Mouse (Mus musculus): ENCODE measurements around the gene Nfkbie. TPM values are rescaled to one million over a fixed set of nuclear protein-coding genes. Genes with fewer than 3 reads are reported as not detected.

Nfkbie gene
- polyA plus RNA-seq, 1 experiment from 2014 or later: 2.0 TPM

DNA sequence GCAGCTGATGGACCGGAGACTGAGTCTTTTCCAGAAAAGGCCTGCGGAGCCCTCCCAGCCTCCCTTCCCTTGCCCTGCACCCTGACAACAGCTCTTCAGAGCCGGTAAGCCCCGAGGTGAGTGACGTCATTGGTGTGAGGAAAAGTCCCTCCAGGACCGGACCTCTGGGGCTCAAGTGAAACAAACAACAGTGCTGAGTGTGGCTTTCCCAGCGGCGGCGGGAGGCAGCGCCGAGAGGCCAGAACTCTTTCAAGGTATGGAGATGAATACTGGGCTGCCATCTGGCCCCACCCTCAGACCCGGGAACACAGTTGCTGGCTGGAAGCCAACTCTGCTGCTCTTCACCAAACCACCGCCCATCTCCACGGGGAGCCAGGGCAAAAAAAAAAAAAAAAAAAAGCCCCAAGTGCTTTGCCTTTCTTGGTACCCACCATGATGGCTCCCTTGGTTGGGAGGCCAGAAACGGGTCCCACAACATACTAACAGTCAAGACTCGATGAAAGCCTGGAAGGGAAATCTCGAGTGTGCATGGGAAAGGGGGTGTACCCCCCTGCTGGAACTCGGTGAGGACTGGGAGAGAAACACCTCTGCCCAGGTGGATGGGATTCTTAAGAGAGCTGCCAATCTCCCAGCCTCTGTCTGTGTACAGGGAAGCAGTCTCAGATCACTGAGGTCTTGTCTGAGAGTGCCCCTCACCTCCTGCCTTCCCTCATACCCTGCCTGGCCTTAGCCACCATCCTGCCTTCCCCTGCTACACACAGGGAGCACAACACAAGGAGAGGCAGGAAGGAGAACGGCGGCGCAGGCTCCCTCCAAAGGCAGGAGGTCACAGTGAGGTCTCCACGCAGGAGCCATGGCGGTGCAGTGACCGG, 11.3 kb upstream of the Nfkbie start:
- H3K27me3 ChIP-seq (replicated peaks): peaks cover 100% of the 10 kb centered on the region
- no peak overlapping the region; the same call in 1 of the 2 replicates for H3K4me2 ChIP-seq
- H3K4me1 ChIP-seq: peaks cover 19% of the 10 kb centered on the region
- no peaks in the 10 kb centered on the region for H3K9me3 ChIP-seq (replicated peaks)
- ATAC-seq: no peak
- H3K27ac ChIP-seq: no peak overlapping the region
- no peak overlapping the region for H3K4me3 ChIP-seq
- WGBS (ENCODE audit: insufficient replicate concordance): 5% methylated on average over 24 of the region's 24 CpGs
- no peaks in the 10 kb centered on the region for H3K36me3 ChIP-seq
- H3K9ac ChIP-seq: no peak overlapping the region

GRCm38 (mm10) chr17:45544873-45545277, 10.6 kb upstream of the Nfkbie start:
- Histone ChIP-seq H3K27ac (no peak overlapping the region), H3K9ac (no peak overlapping the region), H3K27me3 (replicated peaks) (peaks cover 100% of the 10 kb centered on the region), H3K9me3 (replicated peaks) (no peaks in the 10 kb centered on the region), H3K4me2 (peak overlapping the region; percentile 46), H3K4me3 (peak overlapping the region; percentile 28), H3K36me3 (no peaks in the 10 kb centered on the region), H3K4me1 (peaks cover 25% of the 10 kb centered on the region)
- ATAC-seq: no peak
- WGBS (ENCODE audit: insufficient replicate concordance): 6% methylated on average over 46 of the region's 46 CpGs

- Histone ChIP-seq H3K4me3 (peak overlapping the region; percentile 28), H3K9me3 (replicated peaks) (no peaks in the 10 kb centered on the region), H3K4me1 (peaks cover 25% of the 10 kb centered on the region), H3K4me2 (peak overlapping the region; percentile 46), H3K36me3 (no peaks in the 10 kb centered on the region), H3K27me3 (replicated peaks) (peaks cover 100% of the 10 kb centered on the region), H3K27ac (no peak overlapping the region), H3K9ac (no peak overlapping the region)
- 5% methylated on average over 74 of the region's 74 CpGs for WGBS (ENCODE audit: insufficient replicate concordance)
- ATAC-seq: no peak
These were observed 10.1 kb upstream of the Nfkbie start for GRCm38 (mm10) chr17:45545278-45545961.

DNA sequence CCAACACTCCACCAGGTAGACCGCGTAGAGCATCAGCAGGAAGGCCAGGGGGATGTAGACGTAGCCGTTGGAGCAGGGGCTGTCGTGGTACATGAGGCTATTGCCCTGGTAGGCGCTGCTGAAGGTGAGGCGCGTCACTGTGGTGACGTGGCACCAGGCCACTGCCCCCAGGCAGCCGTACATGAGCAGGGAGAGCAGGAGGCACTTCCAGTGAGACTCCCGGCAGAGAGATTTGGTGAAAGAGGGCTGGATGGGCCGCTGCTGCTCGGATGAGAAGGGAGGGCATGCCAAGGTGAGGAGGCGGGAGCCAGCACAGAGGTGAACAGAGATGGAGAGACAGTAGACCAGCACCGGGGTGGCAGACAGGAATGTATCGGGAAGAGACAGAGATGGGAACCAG, 8.6 kb upstream of the Nfkbie start:
- Histone ChIP-seq H3K9ac (no peak overlapping the region), H3K27ac (no peak overlapping the region), H3K4me1 (peaks cover 28% of the 10 kb centered on the region), H3K36me3 (no peaks in the 10 kb centered on the region), H3K4me2 (no peak overlapping the region), H3K27me3 (replicated peaks) (peaks cover 100% of the 10 kb centered on the region), H3K9me3 (replicated peaks) (no peaks in the 10 kb centered on the region), H3K4me3 (no peak overlapping the region)
- WGBS (ENCODE audit: insufficient replicate concordance): 57% methylated on average over 16 of the region's 16 CpGs
- ATAC-seq: no peak

- H3K9ac ChIP-seq: no peak overlapping the region
- WGBS (ENCODE audit: insufficient replicate concordance): 55% methylated on average over 5 of the region's 5 CpGs
- ATAC-seq: no peak
- H3K4me2 ChIP-seq: no peak overlapping the region
- no peak overlapping the region for H3K27ac ChIP-seq
- H3K27me3 ChIP-seq (replicated peaks): peaks cover 95% of the 10 kb centered on the region
- H3K36me3 ChIP-seq: no peaks in the 10 kb centered on the region
- H3K4me3 ChIP-seq: no peak overlapping the region
- H3K9me3 ChIP-seq (replicated peaks): no peaks in the 10 kb centered on the region
- peaks cover 29% of the 10 kb centered on the region for H3K4me1 ChIP-seq
These were observed 7.9 kb upstream of the Nfkbie start for GRCm38 (mm10) chr17:45547461-45548190.

DNA sequence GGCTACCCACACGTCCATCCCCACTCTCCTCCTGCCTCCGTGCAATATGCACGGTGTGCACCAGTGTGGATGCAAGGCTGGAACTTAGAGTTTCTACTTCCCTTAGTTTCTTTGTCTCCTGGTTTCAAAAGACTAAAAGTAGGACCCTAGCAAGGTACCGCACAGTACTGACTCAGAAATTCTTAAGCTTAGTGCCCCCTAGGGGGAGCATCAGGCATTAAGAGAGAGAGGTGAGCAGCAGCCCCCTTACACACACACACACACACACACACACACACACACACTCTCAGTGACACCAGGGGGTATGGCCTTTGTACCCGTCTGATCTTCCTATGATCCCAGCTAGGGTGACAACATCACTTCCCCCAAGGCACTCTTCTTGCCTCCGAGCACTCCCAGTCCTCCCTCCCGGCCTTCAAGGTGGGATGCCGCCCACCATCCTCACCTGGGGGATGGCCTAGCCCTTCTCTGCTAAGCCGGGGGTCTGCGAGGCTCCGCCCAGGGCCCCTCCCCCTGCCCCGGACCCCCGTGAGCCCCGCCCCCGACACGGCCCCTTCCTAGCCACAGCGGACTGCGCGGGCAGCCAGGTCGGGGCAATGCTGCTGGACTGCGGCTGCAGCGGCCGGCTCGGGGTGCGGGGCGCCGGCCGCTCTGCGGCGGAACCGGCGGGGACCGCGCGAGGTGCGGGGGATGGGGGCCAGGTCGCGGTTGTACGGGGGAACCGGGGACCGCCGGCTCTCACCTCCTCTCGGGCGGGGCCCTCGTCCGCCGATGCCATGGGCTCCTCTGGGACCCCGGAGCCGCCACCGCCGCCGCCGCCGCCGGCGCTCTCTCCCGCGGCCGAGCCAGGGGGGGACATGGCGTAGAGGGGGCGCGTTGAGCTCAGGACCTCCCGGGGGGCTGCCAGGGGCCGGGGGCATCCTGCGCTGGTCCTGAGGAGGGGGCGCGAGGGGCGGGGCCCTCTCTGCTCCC, 6.7 kb upstream of the Nfkbie start:
- WGBS (ENCODE audit: insufficient replicate concordance): 2% methylated on average over 57 of the region's 68 CpGs
- Histone ChIP-seq H3K27ac (no peak overlapping the region), H3K4me2 (peak overlapping the region; percentile 84), H3K9me3 (replicated peaks) (no peaks in the 10 kb centered on the region), H3K4me3 (peak overlapping the region; percentile 57), H3K27me3 (replicated peaks) (peaks cover 89% of the 10 kb centered on the region), H3K4me1 (peaks cover 29% of the 10 kb centered on the region), H3K9ac (peak overlapping the region; percentile 47), H3K36me3 (no peaks in the 10 kb centered on the region)
- ATAC-seq: 0 out of 2 replicates have a peak, but pooled peaks have one; percentile 17

GRCm38 (mm10) chr17:45549617-45550181, 5.8 kb upstream of the Nfkbie start, which contains the start of gene Tmem151b:
Gene Tmem151b, minus strand, starts transcription at chr17:45549677.
- Histone ChIP-seq H3K4me3 (peak within 1 kb of the TSS; percentile 57), H3K36me3 (no peaks in the 10 kb centered on the region), H3K4me2 (peak within 1 kb of the TSS; percentile 84), H3K27ac (no peak within 1 kb of the TSS), H3K9me3 (replicated peaks) (no peaks in the 10 kb centered on the region), H3K4me1 (peaks cover 29% of the 10 kb centered on the region), H3K9ac (peak within 1 kb of the TSS; percentile 47), H3K27me3 (replicated peaks) (peaks cover 86% of the 10 kb centered on the region)
- no peak for ATAC-seq
- WGBS (ENCODE audit: insufficient replicate concordance): 3% methylated on average over 15 of the region's 29 CpGs

GRCm38 (mm10) chr17:45550253-45550652, 5.2 kb upstream of the Nfkbie start:
- H3K27me3 ChIP-seq (replicated peaks): peaks cover 84% of the 10 kb centered on the region
- H3K9me3 ChIP-seq (replicated peaks): no peaks in the 10 kb centered on the region
- WGBS (ENCODE audit: insufficient replicate concordance): 35% methylated on average over 5 of the region's 5 CpGs
- ATAC-seq: no peak
- peak overlapping the region; percentile 84 for H3K4me2 ChIP-seq
- no peaks in the 10 kb centered on the region for H3K36me3 ChIP-seq
- H3K27ac ChIP-seq: no peak overlapping the region
- H3K9ac ChIP-seq: no peak overlapping the region
- H3K4me1 ChIP-seq: peaks cover 30% of the 10 kb centered on the region
- no peak overlapping the region for H3K4me3 ChIP-seq

- H3K9me3 ChIP-seq (replicated peaks): no peaks in the 10 kb centered on the region
- H3K27ac ChIP-seq: no peak overlapping the region
- ATAC-seq: no peak
- H3K4me2 ChIP-seq: no peak overlapping the region
- no peak overlapping the region for H3K4me3 ChIP-seq
- H3K27me3 ChIP-seq (replicated peaks): peaks cover 79% of the 10 kb centered on the region
- no peak overlapping the region for H3K9ac ChIP-seq
- 53% methylated on average over 7 of the region's 7 CpGs for WGBS (ENCODE audit: insufficient replicate concordance)
- no peaks in the 10 kb centered on the region for H3K36me3 ChIP-seq
- peaks cover 36% of the 10 kb centered on the region for H3K4me1 ChIP-seq
These were observed 4.2 kb upstream of the Nfkbie start for GRCm38 (mm10) chr17:45551249-45551796.

- no peaks in the 10 kb centered on the region for H3K9me3 ChIP-seq (replicated peaks)
- peak; percentile 46 for ATAC-seq
These were observed 3.6 kb upstream of the Nfkbie start for GRCm38 (mm10) chr17:45551816-45552451.

More at GRCm38 (mm10) chr17:45551816-45552451, 3.6 kb upstream of the Nfkbie start:
- Histone ChIP-seq H3K4me2 (no peak overlapping the region), H3K4me1 (peaks cover 39% of the 10 kb centered on the region), H3K36me3 (no peaks in the 10 kb centered on the region), H3K27ac (no peak overlapping the region), H3K9ac (no peak overlapping the region), H3K27me3 (replicated peaks) (peaks cover 79% of the 10 kb centered on the region), H3K4me3 (no peak overlapping the region)
- WGBS (ENCODE audit: insufficient replicate concordance): 3% methylated on average over 8 of the region's 8 CpGs

All from liver, embryonic 12.5 days (tissue).